Mouse (Mus musculus) bone marrow macrophage, adult 2 months (primary cell): ENCODE measurements around the gene Map10.

ENCODE experiments used
- CTCF ChIP-seq: IDR thresholded peaks from 2 replicates; pipeline ENCODE4 v1.5.1; 2012; ENCODE audit warnings: low read depth, mild to moderate bottlenecking, low read length, moderate library complexity
- POLR2A ChIP-seq: IDR thresholded peaks from 2 replicates; pipeline ENCODE4 v1.6.1; 2012; ENCODE audit warnings: mild to moderate bottlenecking, low read depth, low read length, borderline replicate concordance

GRCm38 (mm10) chr8:125711514-125711913, 41.9 kb downstream of the Map10 start:
- TF ChIP-seq POLR2A (no peak), CTCF (no peak)
